Mouse (Mus musculus) heart, embryonic 14.5 days (tissue): ENCODE data around the gene Psap. TPM values are rescaled to one million over a fixed set of nuclear protein-coding genes. Genes with fewer than 3 reads are reported as not detected.

Source experiments
- ATAC-seq: fragments of 200-750 bp; cut with Nextera tagmentation; 2 replicates; pipeline ENCODE4 v1.8.0; 2017; ENCODE audit warnings: low read depth, moderate TSS enrichment; ENCODE audit not compliant: insufficient number of reproducible peaks, insufficient read depth, low FRiP score
- H3K27ac ChIP-seq, 2 experiments: fragments of 200-500 bp in 1 of 2; fragments of 300-500 bp in 1 of 2; sonication (generic) in 1 of 2; replicated peaks in 1 of 2; 2 replicates each; pipeline ENCODE4 v1.5.1; 2012 to 2014; ENCODE audit warnings: low read depth in 2 of 2, low read length in 2 of 2, control low read depth in 1 of 2, mild to moderate bottlenecking in 1 of 2, mixed read lengths in 1 of 2; ENCODE audit not compliant: control insufficient read depth in 1 of 2, insufficient read depth in 1 of 2
- H3K27me3 ChIP-seq: fragments of 300-500 bp; sonication (generic); 2 replicates; pipeline ENCODE4 v1.6.1; 2014; ENCODE audit warnings: mild to moderate bottlenecking, low read length, control low read depth; ENCODE audit not compliant: control insufficient read depth, insufficient read depth
- H3K36me3 ChIP-seq: fragments of 300-500 bp; sonication (generic); 2 replicates; pipeline ENCODE4 v1.6.1; 2014; ENCODE audit warnings: mild to moderate bottlenecking, control low read depth, low read length, mixed read lengths; ENCODE audit not compliant: control insufficient read depth, insufficient read depth
- H3K4me1 ChIP-seq, 2 experiments: fragments of 200-500 bp in 1 of 2; fragments of 300-500 bp in 1 of 2; sonication (generic) in 1 of 2; 2 replicates each; pipeline ENCODE4 v1.6.1; 2012 to 2014; ENCODE audit warnings: low read length in 2 of 2, control low read depth in 1 of 2, mixed read lengths in 1 of 2; ENCODE audit not compliant: control insufficient read depth in 2 of 2, insufficient read depth in 2 of 2
- H3K4me2 ChIP-seq: fragments of 300-500 bp; sonication (generic); 2 replicates; pipeline ENCODE4 v1.6.1; 2014; ENCODE audit warnings: mild to moderate bottlenecking, low read length
- H3K4me3 ChIP-seq, 2 experiments: fragments of 200-500 bp in 1 of 2; fragments of 300-500 bp in 1 of 2; sonication (generic) in 1 of 2; 2 replicates each; pipeline ENCODE4 v1.5.1; 2012 to 2014; ENCODE audit warnings: low read length in 2 of 2, mild to moderate bottlenecking in 2 of 2, control low read depth in 1 of 2, low read depth in 1 of 2, moderate library complexity in 1 of 2; ENCODE audit not compliant: control insufficient read depth in 1 of 2, insufficient read depth in 1 of 2
- H3K9ac ChIP-seq: fragments of 300-500 bp; sonication (generic); 2 replicates; pipeline ENCODE4 v1.6.1; 2014; ENCODE audit warnings: mild to moderate bottlenecking, low read length
- H3K9me3 ChIP-seq: fragments of 300-500 bp; sonication (generic); 2 replicates; pipeline ENCODE4 v1.6.1; 2016; ENCODE audit warnings: low read length, control low read depth; ENCODE audit not compliant: control insufficient read depth
- WGBS: fragments of 180-500 bp; shearing (Covaris S2); extraction: QIAGEN DNeasy Blood & Tissue Kit; methylation state at CpG from one replicate; pipeline ENCODE4 v1.1.7; 2014; 5-methylcytosine and 5-hydroxymethylcytosine counted together
- polyA plus RNA-seq: library from polyadenylated mRNA; unstranded; fragments of >200 nt; fragmentation: Nextera tagmentation; extraction: Ambion mirVana; gene quantifications from 2 replicates; pipeline ENCODE4 v1.2.1, GENCODE M21; 2014

Psap gene
- polyA plus RNA-seq, 1 experiment from 2014 or later: 98.1 TPM

DNA sequence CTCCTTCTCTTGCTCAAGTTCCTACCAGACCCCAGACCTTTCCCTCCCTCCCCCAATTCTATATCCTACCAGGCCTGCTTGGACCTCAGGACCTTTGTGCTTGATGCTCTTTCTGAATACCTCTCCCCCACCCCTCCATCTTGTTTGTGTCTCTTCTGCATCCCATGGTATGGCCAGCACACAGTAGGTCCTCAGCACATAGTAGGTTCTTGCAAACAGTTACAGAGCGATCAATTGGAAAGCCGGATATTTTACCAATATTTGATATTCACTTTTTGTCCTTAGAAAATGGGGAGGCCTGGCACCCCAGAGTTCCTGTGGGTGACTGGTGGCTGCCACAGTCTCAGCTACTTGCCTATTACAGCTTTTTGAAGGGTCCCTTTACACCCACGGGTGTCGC is 57.6 kb downstream of the Psap start:
- ATAC-seq: no peak
- WGBS: 93% methylated on average over 4 of the region's 4 CpGs
- no peak overlapping the region for H3K27ac ChIP-seq
- no peak overlapping the region for H3K4me2 ChIP-seq
- no peaks in the 10 kb centered on the region for H3K27me3 ChIP-seq
- H3K9ac ChIP-seq: no peak overlapping the region
- no peaks in the 10 kb centered on the region for H3K36me3 ChIP-seq
- no peak overlapping the region for H3K4me3 ChIP-seq
- peaks cover 3 to 9% of the 10 kb centered on the region in 2 experiments; a peak in 1 of 4 replicates for H3K4me1 ChIP-seq
- H3K9me3 ChIP-seq: 0 out of 2 replicates have a peak, but pooled peaks cover 2% of the 10 kb centered on the region

- ATAC-seq: no peak
- WGBS: 65% methylated on average over 9 of the region's 9 CpGs
- H3K27me3 ChIP-seq: no peaks in the 10 kb centered on the region
Measured at GRCm38 (mm10) chr10:60341528-60341927, 64.1 kb downstream of the Psap start.

DNA sequence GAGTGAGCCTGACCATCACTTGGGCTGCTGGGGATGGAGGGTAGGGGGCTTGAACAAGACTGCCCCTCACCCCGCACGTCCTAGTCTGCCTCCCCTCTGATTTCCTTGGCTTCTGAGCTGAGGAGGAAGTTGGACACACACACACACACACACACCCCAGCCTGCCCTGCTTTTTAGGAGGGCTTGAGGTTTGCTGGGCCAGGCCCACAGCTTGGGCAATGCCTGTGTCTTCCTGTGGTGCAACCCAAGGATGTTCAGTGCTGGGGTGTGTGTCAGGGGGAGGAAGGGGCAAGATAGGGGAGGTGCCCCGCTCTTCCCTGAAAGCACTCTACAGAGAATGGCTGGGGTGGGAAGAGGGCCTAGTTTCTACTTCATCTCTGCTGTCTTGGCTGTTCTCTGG is 66.7 kb downstream of the Psap start:
- H3K4me3 ChIP-seq: no peak overlapping the region
- ATAC-seq: no peak
- no peak overlapping the region for H3K27ac ChIP-seq
- peaks cover 7% of the 10 kb centered on the region; the same call in 1 of the 2 replicates for H3K27me3 ChIP-seq
- H3K36me3 ChIP-seq: no peaks in the 10 kb centered on the region
- H3K9ac ChIP-seq: no peak overlapping the region
- WGBS: 76% methylated on average over 3 of the region's 3 CpGs
- H3K4me2 ChIP-seq: no peak overlapping the region
- H3K9me3 ChIP-seq: no peaks in the 10 kb centered on the region
- H3K4me1 ChIP-seq: peaks cover 8 to 11% of the 10 kb centered on the region in 2 experiments; a peak in 3 of 4 replicates

More at GRCm38 (mm10) chr10:60341528-60341927, 64.1 kb downstream of the Psap start:
- Histone ChIP-seq H3K27ac (no peak overlapping the region), H3K9ac (no peak overlapping the region), H3K4me1 (peaks cover 6% of the 10 kb centered on the region in 2 experiments; a peak in 3 of 4 replicates), H3K4me2 (no peak overlapping the region), H3K4me3 (no peak overlapping the region), H3K36me3 (no peaks in the 10 kb centered on the region), H3K9me3 (0 out of 2 replicates have a peak, but pooled peaks cover 2% of the 10 kb centered on the region)

DNA sequence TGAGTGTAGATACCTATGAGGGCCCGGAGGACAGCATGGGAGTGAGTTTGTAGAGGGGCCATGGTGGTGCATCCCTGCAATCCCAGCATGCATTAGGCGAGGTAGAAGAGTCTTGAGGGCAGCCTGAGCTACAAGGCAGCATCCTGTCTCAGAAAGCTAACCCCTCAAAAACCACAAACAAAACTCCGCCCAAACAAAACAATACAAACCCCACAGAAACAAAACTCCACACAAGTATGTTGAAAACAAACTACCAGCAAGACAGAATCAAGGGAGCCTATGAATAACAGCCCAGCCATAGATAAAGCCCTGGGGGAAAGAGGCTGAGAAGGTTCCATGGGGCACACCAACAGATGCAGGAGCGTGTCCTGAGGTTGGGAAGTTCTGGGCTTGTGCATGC is 68.6 kb downstream of the Psap start:
- Histone ChIP-seq H3K36me3 (no peaks in the 10 kb centered on the region), H3K27ac (no peak overlapping the region), H3K9me3 (no peaks in the 10 kb centered on the region), H3K4me3 (0 out of 4 replicates have a peak overlapping the region, but pooled peaks of 1 of the 2 experiments have one; percentile 20), H3K4me1 (peaks cover 14 to 18% of the 10 kb centered on the region in 2 experiments), H3K27me3 (peaks cover 7% of the 10 kb centered on the region; the same call in 1 of the 2 replicates), H3K4me2 (peak overlapping the region; percentile 53), H3K9ac (0 out of 2 replicates have a peak overlapping the region, but pooled peaks have one; percentile 14)
- 84% methylated on average over 4 of the region's 4 CpGs for WGBS
- no peak for ATAC-seq

- Histone ChIP-seq H3K4me3 (peak within 1 kb of the TSS; percentile 20 to 43), H3K27ac (no peak within 1 kb of the TSS; a peak in 2 of 4 replicates), H3K9ac (peak within 1 kb of the TSS; percentile 17; the same call in 1 of the 2 replicates), H3K27me3 (peaks cover 7% of the 10 kb centered on the region; the same call in 1 of the 2 replicates), H3K36me3 (no peaks in the 10 kb centered on the region), H3K4me1 (peaks cover 20 to 24% of the 10 kb centered on the region in 2 experiments), H3K4me2 (peak within 1 kb of the TSS; percentile 53), H3K9me3 (no peaks in the 10 kb centered on the region)
- WGBS: under 1% methylated on average over 37 of the region's 37 CpGs
- peak; percentile 52 for ATAC-seq
Measured at GRCm38 (mm10) chr10:60346701-60347405, 69.4 kb downstream of the Psap start, which contains the start of gene Vsir. Gene Vsir, plus strand, starts transcription at chr10:60346851.

- no peak for ATAC-seq
- peak overlapping the region; percentile 17; the same call in 1 of the 2 replicates for H3K9ac ChIP-seq
- peak overlapping the region in 1 of 2 experiments; percentile 20; a peak in 1 of 4 replicates for H3K4me3 ChIP-seq
- 41% methylated on average over 9 of the region's 9 CpGs for WGBS
- H3K27me3 ChIP-seq: peaks cover 7% of the 10 kb centered on the region; the same call in 1 of the 2 replicates
- peak overlapping the region; percentile 53 for H3K4me2 ChIP-seq
- no peak overlapping the region for H3K27ac ChIP-seq
- H3K9me3 ChIP-seq: no peaks in the 10 kb centered on the region
- H3K36me3 ChIP-seq: no peaks in the 10 kb centered on the region
- peaks cover 20 to 24% of the 10 kb centered on the region in 2 experiments for H3K4me1 ChIP-seq
Measured at GRCm38 (mm10) chr10:60347768-60348610, 70.6 kb downstream of the Psap start.

GRCm38 (mm10) chr10:60349056-60349455 is 71.6 kb downstream of the Psap start:
- Histone ChIP-seq H3K9ac (no peak overlapping the region), H3K4me3 (no peak overlapping the region), H3K9me3 (no peaks in the 10 kb centered on the region), H3K27ac (no peak overlapping the region), H3K27me3 (peaks cover 7% of the 10 kb centered on the region; the same call in 1 of the 2 replicates), H3K4me1 (peaks cover 20 to 24% of the 10 kb centered on the region in 2 experiments), H3K4me2 (peak overlapping the region; percentile 53), H3K36me3 (no peaks in the 10 kb centered on the region)
- ATAC-seq: no peak
- 50% methylated on average over 6 of the region's 6 CpGs for WGBS
